Mouse (Mus musculus) hindbrain, embryonic 12.5 days (tissue): Measurements from ENCODE around the gene Gramd1b. TPM values are rescaled to one million over a fixed set of nuclear protein-coding genes. Genes with fewer than 3 reads are reported as not detected.

Experiments
- ATAC-seq: fragments of 200-750 bp; cut with Nextera tagmentation; 2 replicates; pipeline ENCODE4 v1.8.0; 2017; ENCODE audit warnings: moderate TSS enrichment; ENCODE audit not compliant: low FRiP score
- H3K27ac ChIP-seq: fragments of 300-500 bp; sonication (generic); 2 replicates; pipeline ENCODE4 v1.5.1; 2016; ENCODE audit warnings: mild to moderate bottlenecking
- H3K27me3 ChIP-seq: fragments of 300-500 bp; sonication (generic); 2 replicates; pipeline ENCODE4 v1.6.1; 2016; ENCODE audit warnings: mild to moderate bottlenecking
- H3K36me3 ChIP-seq: fragments of 300-500 bp; sonication (generic); 2 replicates; pipeline ENCODE4 v1.6.1; 2016; ENCODE audit warnings: mild to moderate bottlenecking
- H3K4me1 ChIP-seq: fragments of 300-500 bp; sonication (generic); 2 replicates; pipeline ENCODE4 v1.6.1; 2016
- H3K4me2 ChIP-seq: fragments of 300-500 bp; sonication (generic); replicated peaks from 2 replicates; pipeline ENCODE4 v1.6.1; 2016; ENCODE audit warnings: mild to moderate bottlenecking
- H3K4me3 ChIP-seq: fragments of 300-500 bp; sonication (generic); 2 replicates; pipeline ENCODE4 v1.5.1; 2016; ENCODE audit warnings: mild to moderate bottlenecking
- H3K9ac ChIP-seq: fragments of 300-500 bp; sonication (generic); 2 replicates; pipeline ENCODE4 v1.6.1; 2016; ENCODE audit warnings: mild to moderate bottlenecking, moderate library complexity
- H3K9me3 ChIP-seq: fragments of 300-500 bp; sonication (generic); replicated peaks from 2 replicates; pipeline ENCODE4 v1.6.1; 2016; ENCODE audit warnings: mild to moderate bottlenecking
- WGBS: fragments of 180-500 bp; shearing (Covaris S2); methylation state at CpG from one replicate; pipeline ENCODE4 v1.1.7; 2016; 5-methylcytosine and 5-hydroxymethylcytosine counted together
- polyA plus RNA-seq: library from polyadenylated mRNA; unstranded; fragments of >200 nt; fragmentation: Nextera tagmentation; extraction: Ambion mirVana; gene quantifications from 2 replicates; pipeline ENCODE4 v1.2.1, GENCODE M21; 2016

Gene Gramd1b
- polyA plus RNA-seq, 1 experiment from 2014 or later: 4.9 TPM

GRCm38 (mm10) chr9:40343828-40344227 lies 187.4 kb downstream of the Gramd1b start:
- Histone ChIP-seq H3K4me1 (peaks cover 24% of the 10 kb centered on the region), H3K9me3 (no peaks in the 10 kb centered on the region), H3K27ac (no peak overlapping the region), H3K4me2 (no peak overlapping the region), H3K27me3 (no peaks in the 10 kb centered on the region), H3K36me3 (no peaks in the 10 kb centered on the region), H3K9ac (no peak overlapping the region), H3K4me3 (no peak overlapping the region)
- 92% methylated on average over 7 of the region's 7 CpGs for WGBS
- ATAC-seq: no peak

GRCm38 (mm10) chr9:40343053-40343652 lies 188.0 kb downstream of the Gramd1b start:
- Histone ChIP-seq H3K27ac (no peak overlapping the region), H3K4me2 (no peak overlapping the region), H3K36me3 (no peaks in the 10 kb centered on the region), H3K9me3 (no peaks in the 10 kb centered on the region), H3K9ac (no peak overlapping the region), H3K4me3 (no peak overlapping the region), H3K4me1 (peaks cover 24% of the 10 kb centered on the region), H3K27me3 (no peaks in the 10 kb centered on the region)
- no peak for ATAC-seq
- WGBS: 94% methylated on average over 9 of the region's 9 CpGs

GRCm38 (mm10) chr9:40342101-40342500 lies 189.1 kb downstream of the Gramd1b start:
- H3K4me2 ChIP-seq: no peak overlapping the region
- no peak overlapping the region for H3K9ac ChIP-seq
- H3K4me3 ChIP-seq: no peak overlapping the region
- H3K9me3 ChIP-seq: no peaks in the 10 kb centered on the region
- no peaks in the 10 kb centered on the region for H3K36me3 ChIP-seq
- WGBS: 84% methylated on average over 7 of the region's 7 CpGs
- H3K4me1 ChIP-seq: peaks cover 27% of the 10 kb centered on the region
- no peak overlapping the region for H3K27ac ChIP-seq
- H3K27me3 ChIP-seq: no peaks in the 10 kb centered on the region
- no peak for ATAC-seq

DNA sequence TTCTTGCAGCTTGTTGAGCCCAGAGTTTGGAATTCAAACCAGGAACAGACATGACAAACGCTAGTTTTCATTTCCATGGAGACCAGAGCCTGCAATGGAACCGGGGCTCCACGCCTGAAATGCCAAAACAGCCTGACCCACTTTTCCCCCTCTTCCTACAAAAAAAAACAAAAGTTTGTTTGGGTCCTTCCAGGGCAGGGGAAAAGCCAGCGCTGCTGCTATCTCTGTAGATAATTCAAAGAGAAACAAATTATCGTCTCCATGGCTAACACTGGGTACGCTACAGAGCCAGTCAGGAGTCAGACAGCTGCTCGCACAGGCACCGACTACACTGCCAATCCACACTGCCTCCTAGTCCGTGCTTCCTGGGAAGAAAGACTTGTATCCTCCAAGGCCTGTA lies 191.6 kb downstream of the Gramd1b start:
- no peak for ATAC-seq
- H3K4me1 ChIP-seq: peaks cover 8% of the 10 kb centered on the region
- WGBS: 76% methylated on average over 9 of the region's 9 CpGs
- no peaks in the 10 kb centered on the region for H3K27me3 ChIP-seq
- no peak overlapping the region for H3K4me3 ChIP-seq
- H3K9ac ChIP-seq: no peak overlapping the region
- no peaks in the 10 kb centered on the region for H3K9me3 ChIP-seq
- H3K4me2 ChIP-seq: no peak overlapping the region
- no peaks in the 10 kb centered on the region for H3K36me3 ChIP-seq
- H3K27ac ChIP-seq: no peak overlapping the region

GRCm38 (mm10) chr9:40337131-40337820 lies 193.9 kb downstream of the Gramd1b start:
- Histone ChIP-seq H3K9ac (no peak overlapping the region), H3K4me1 (peaks cover 8% of the 10 kb centered on the region), H3K27me3 (no peaks in the 10 kb centered on the region), H3K4me3 (no peak overlapping the region), H3K9me3 (no peaks in the 10 kb centered on the region), H3K4me2 (no peak overlapping the region), H3K27ac (no peak overlapping the region), H3K36me3 (no peaks in the 10 kb centered on the region)
- ATAC-seq: no peak
- 76% methylated on average over 4 of the region's 4 CpGs for whole genome bisulfite sequencing

DNA sequence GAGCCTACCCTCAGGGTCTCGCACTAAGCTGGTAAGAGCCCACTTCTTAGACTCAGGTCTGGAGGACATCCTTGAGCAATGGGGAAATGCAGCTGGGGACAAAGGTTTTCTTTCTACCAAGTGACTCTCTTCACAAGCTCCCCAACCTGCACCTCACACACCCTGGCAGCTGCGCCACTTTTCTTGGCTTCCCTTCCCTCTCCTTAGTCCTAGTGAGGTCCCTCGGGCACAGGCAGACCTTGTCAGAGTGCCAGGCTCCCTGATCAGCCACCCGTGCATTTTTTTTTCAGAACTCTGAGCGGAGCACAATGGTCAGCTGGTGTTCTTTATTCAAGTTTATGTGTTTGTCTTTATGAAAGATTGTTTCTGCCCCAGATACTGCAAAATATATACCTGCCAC lies 194.5 kb downstream of the Gramd1b start:
- no peak for ATAC-seq

DNA sequence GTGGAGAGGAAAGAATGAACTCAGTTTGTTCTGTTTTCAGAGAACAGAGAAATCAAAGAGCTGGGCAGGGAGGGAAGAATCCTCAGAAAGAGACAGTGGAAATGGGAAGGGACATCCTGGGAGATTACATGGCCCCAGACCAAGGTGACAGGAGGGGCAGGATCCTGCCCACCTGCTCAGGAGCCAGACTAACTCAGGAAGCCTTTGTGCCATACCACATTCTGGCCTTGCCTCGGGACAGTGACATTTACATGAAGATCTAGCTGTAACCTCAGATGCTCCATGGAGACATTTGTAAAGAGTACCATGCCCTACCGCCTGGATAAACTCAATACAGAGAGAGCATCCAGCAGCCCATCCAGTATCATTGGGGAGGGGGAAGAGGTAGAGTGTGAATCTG lies 196.6 kb downstream of the Gramd1b start:
- H3K9ac ChIP-seq: no peak overlapping the region
- H3K9me3 ChIP-seq: no peaks in the 10 kb centered on the region
- H3K27me3 ChIP-seq: no peaks in the 10 kb centered on the region
- no peak overlapping the region for H3K27ac ChIP-seq
- no peak overlapping the region for H3K4me3 ChIP-seq
- WGBS: 73% methylated on average over 2 of the region's 2 CpGs
- H3K4me2 ChIP-seq: no peak overlapping the region
- no peaks in the 10 kb centered on the region for H3K36me3 ChIP-seq
- ATAC-seq: no peak
- peaks cover 10% of the 10 kb centered on the region for H3K4me1 ChIP-seq

More for the DNA sequence above, 194.5 kb downstream of the Gramd1b start:
- Histone ChIP-seq H3K4me2 (no peak overlapping the region), H3K4me1 (peaks cover 8% of the 10 kb centered on the region), H3K4me3 (no peak overlapping the region), H3K27me3 (no peaks in the 10 kb centered on the region), H3K9me3 (no peaks in the 10 kb centered on the region), H3K27ac (no peak overlapping the region), H3K36me3 (no peaks in the 10 kb centered on the region), H3K9ac (no peak overlapping the region)
- WGBS: 71% methylated on average over 5 of the region's 5 CpGs

DNA sequence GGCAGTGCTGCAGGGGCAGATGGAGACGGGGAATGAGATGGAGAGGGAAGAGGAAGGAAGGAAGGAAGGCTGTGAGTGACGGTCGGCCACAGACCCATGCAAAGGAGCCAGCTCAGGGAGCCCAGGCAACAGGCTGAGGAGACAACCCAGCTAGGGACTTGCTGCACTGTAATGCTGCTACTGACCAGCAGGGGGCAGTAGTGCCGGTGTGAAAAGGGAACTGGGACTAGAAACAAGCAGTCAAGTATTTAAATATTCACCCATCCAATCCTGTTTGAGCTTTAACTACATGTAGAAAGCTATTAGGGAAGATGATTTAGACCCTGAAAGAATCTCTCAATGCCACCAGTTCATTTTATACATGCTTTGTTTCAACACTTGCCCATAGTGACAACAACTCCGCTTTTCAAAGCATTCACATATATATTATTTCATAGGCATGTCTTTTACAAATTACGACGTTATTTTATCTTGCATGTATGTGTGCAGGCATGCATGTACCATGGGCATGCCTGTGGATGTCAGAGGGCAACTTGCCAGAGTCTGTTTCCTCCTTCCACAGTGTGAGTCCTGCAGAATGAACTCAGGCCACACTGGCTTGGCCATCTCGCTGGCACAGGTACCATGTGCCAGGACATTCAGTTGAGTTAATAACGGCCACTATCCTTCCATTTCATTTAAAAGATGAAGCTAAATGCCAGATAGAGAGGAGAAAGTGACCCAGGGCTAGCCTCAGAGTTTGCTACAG lies 197.4 kb downstream of the Gramd1b start:
- whole genome bisulfite sequencing: 54% methylated on average over 9 of the region's 9 CpGs
- Histone ChIP-seq H3K9ac (no peak overlapping the region), H3K4me2 (no peak overlapping the region), H3K36me3 (no peaks in the 10 kb centered on the region), H3K4me3 (no peak overlapping the region), H3K9me3 (no peaks in the 10 kb centered on the region), H3K27ac (no peak overlapping the region), H3K27me3 (no peaks in the 10 kb centered on the region), H3K4me1 (peaks cover 10% of the 10 kb centered on the region)
- ATAC-seq: no peak

DNA sequence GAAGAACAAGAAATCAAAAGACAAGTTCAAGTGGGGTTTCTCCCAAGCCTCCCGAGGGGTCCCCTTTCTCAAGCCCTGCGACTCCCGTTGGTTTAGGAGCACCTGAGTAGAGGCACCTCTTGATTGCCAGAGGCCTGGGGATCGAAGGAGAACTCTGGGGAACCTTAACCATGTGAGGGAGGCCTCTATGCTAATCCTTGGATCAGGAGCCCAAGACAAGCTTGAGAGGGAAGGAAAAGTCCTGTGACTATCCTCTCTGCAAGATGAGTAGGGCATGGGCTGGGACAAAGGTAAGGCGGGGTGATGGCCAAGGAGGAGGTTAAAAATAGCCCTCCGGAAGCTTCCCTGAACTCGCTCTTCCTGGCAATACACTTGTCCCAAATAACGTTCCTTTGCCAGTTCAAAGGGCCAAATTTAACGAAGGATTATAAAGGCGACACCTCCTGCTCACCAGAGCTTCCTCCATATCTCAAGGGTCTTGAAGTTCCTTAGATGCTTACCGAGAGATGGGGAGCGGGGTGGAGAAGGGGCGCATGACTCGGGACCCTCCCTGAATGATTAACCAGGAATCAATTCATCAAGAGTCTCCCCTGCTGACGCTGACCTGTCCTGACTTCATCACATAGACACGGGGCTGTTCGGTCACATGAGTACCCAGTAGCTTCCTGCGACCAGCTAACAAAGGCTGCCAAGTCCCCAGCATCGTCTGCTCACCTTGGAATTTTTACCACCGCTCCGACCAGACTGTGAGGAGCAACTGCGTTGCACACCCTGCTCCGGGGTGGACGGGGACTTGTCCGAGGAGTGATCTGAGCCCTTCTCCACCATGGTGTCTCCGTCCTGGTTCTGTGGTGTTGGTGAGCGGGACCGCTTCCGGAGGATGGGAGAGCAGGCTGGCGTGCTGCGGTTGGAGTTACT lies 198.2 kb downstream of the Gramd1b start:
- H3K27ac ChIP-seq: no peak overlapping the region
- H3K4me1 ChIP-seq: peaks cover 10% of the 10 kb centered on the region
- no peaks in the 10 kb centered on the region for H3K27me3 ChIP-seq
- no peaks in the 10 kb centered on the region for H3K36me3 ChIP-seq
- no peak for ATAC-seq
- H3K9me3 ChIP-seq: no peaks in the 10 kb centered on the region
- WGBS: 85% methylated on average over 31 of the region's 31 CpGs
- H3K4me3 ChIP-seq: no peak overlapping the region
- no peak overlapping the region for H3K9ac ChIP-seq
- no peak overlapping the region for H3K4me2 ChIP-seq

GRCm38 (mm10) chr9:40332326-40332725 lies 198.9 kb downstream of the Gramd1b start:
- Histone ChIP-seq H3K27ac (no peak overlapping the region), H3K36me3 (no peaks in the 10 kb centered on the region), H3K4me2 (no peak overlapping the region), H3K27me3 (no peaks in the 10 kb centered on the region), H3K4me1 (peaks cover 8% of the 10 kb centered on the region; the same call in 1 of the 2 replicates), H3K9me3 (no peaks in the 10 kb centered on the region), H3K4me3 (no peak overlapping the region), H3K9ac (no peak overlapping the region)
- 88% methylated on average over 4 of the region's 4 CpGs for WGBS
- no peak for ATAC-seq

DNA sequence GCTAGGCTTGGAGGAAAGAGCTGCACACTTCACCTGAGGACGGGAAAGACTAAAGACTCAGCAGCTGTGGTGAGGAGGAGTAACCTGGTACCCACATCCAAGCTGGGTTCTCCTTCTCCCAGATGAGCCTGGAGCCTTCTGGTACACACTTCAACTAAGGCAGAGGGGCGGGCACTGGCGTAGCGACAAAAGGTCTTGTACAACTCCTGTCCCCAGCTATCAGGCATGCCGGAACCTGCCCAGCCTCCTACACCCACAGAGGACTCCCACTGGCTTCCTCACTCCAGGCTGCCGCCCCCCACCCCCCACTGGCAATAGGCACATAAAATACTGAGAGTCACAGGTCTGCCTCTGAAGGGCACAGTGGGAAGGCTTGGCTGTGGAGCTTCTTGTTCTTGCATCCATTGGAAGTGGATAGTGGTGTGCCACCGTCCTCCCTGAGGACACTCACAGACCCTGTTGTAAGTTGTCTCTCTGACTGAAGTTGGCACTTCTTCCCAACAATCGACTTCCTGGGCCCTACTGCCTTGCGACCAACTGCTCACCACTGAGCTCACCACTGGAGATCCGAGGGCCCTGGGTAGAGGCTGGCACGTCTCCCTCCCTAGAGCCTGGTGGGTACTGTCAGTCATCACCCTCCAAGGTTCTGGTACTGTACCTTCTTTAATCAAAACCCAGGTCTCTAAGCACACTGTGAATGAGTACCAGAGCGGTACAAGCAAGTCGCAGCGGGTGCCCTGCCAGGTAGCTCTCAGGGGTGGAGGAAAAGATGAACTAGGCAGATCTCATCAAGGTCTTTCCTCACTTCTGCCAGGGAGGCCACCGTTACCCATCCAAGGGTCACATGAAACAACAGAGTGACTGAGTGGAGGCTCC lies 199.5 kb downstream of the Gramd1b start:
- Histone ChIP-seq H3K36me3 (no peaks in the 10 kb centered on the region), H3K4me1 (peaks cover 2% of the 10 kb centered on the region; the same call in 1 of the 2 replicates), H3K9ac (no peak overlapping the region), H3K27ac (no peak overlapping the region), H3K4me2 (no peak overlapping the region), H3K9me3 (no peaks in the 10 kb centered on the region), H3K4me3 (no peak overlapping the region), H3K27me3 (no peaks in the 10 kb centered on the region)
- WGBS: 91% methylated on average over 15 of the region's 15 CpGs
- no peak for ATAC-seq
